Mouse (Mus musculus) CH12.LX (cell line): ENCODE measurements at regions not wholly inside any gene's neighbourhood (a gene's known extent, or its start where the extent isn't known, plus 50 kb on each side); places are given as distances from the start of the nearest gene placed in this dataset.

ENCODE experiments used
- DNase-seq: peaks from one replicate; pipeline ENCODE4 v3.0.0-alpha.2; 2013; ENCODE audit errors: extremely low read depth
- H3K27ac ChIP-seq: 2 replicates; pipeline ENCODE4 v1.5.1; 2012; ENCODE audit warnings: low read depth, mild to moderate bottlenecking, control low read depth, moderate library complexity; ENCODE audit not compliant: insufficient read depth
- H3K27me3 ChIP-seq: replicated peaks from 2 replicates; pipeline ENCODE3; 2012; ENCODE audit warnings: inconsistent platforms
- H3K36me3 ChIP-seq, 2 experiments: replicated peaks in 1 of 2; 2 replicates each; pipeline versions ENCODE3 to v1.6.1; 2012; ENCODE audit warnings: inconsistent platforms in 1 of 2, low read length in 1 of 2, mild to moderate bottlenecking in 1 of 2, mixed read lengths in 1 of 2, moderate library complexity in 1 of 2; ENCODE audit not compliant: control insufficient read depth in 1 of 2, insufficient read depth in 1 of 2
- H3K4me1 ChIP-seq, 2 experiments: 2 replicates each; pipeline ENCODE4 v1.6.1; 2012; ENCODE audit warnings: inconsistent platforms in 1 of 2, moderate library complexity in 1 of 2; ENCODE audit not compliant: insufficient read depth in 2 of 2, control insufficient read depth in 1 of 2
- H3K4me2 ChIP-seq: 2 replicates; pipeline ENCODE4 v1.6.1; 2012; ENCODE audit warnings: low read depth, mild to moderate bottlenecking, control low read depth; ENCODE audit not compliant: poor library complexity, insufficient read depth, severe bottlenecking
- H3K4me3 ChIP-seq, 3 experiments: fragments of 150-350 bp in 1 of 3; sonication (generic) in 1 of 3; replicated peaks in 1 of 3; 2 replicates each; pipeline versions ENCODE3 to v1.5.1; 2011 to 2012; ENCODE audit warnings: low read depth in 2 of 3, low read length in 2 of 3, mild to moderate bottlenecking in 2 of 3, moderate library complexity in 2 of 3, control low read depth in 1 of 3, improper control_type of control experiment in 1 of 3, inconsistent platforms in 1 of 3, mixed read lengths in 1 of 3; ENCODE audit not compliant: poor library complexity in 1 of 3
- H3K79me2 ChIP-seq: replicated peaks from 2 replicates; pipeline ENCODE4 v1.6.1; 2012; ENCODE audit warnings: mild to moderate bottlenecking, moderate library complexity; ENCODE audit not compliant: control insufficient read depth, poor library complexity, insufficient read depth, severe bottlenecking; ENCODE audit errors: extremely low read depth
- H3K9ac ChIP-seq: 2 replicates; pipeline ENCODE4 v1.6.1; 2012; ENCODE audit warnings: low read depth, mild to moderate bottlenecking, control low read depth, moderate library complexity; ENCODE audit not compliant: insufficient read depth
- H3K9me3 ChIP-seq: replicated peaks from 2 replicates; pipeline ENCODE3; 2012; ENCODE audit warnings: low read length, inconsistent platforms, mixed read lengths
- E2F4 ChIP-seq: IDR thresholded peaks from 2 replicates; pipeline ENCODE4 v1.6.1; 2011; ENCODE audit warnings: low read depth, low read length, improper control_type of control experiment; ENCODE audit not compliant: insufficient replicate concordance
- ELF1 ChIP-seq: IDR thresholded peaks from 2 replicates; pipeline ENCODE4 v1.6.1; 2014; ENCODE audit warnings: low read depth, mild to moderate bottlenecking, inconsistent platforms, low read length, improper control_type of control experiment
- ETS1 ChIP-seq: conservative IDR thresholded peaks from 2 replicates; pipeline ENCODE4 v1.6.1; 2012; ENCODE audit warnings: low read depth, mild to moderate bottlenecking, inconsistent platforms, low read length, improper control_type of control experiment, moderate library complexity
- GABPA ChIP-seq: IDR thresholded peaks from 2 replicates; pipeline ENCODE4 v1.6.1; 2012; ENCODE audit warnings: low read depth, low read length, improper control_type of control experiment, inconsistent platforms; ENCODE audit not compliant: insufficient replicate concordance
- HCFC1 ChIP-seq: IDR thresholded peaks from 2 replicates; pipeline ENCODE4 v1.6.1; 2012; ENCODE audit warnings: low read depth, mild to moderate bottlenecking, inconsistent platforms, low read length, improper control_type of control experiment
- KAT2A ChIP-seq: IDR thresholded peaks from 2 replicates; pipeline ENCODE4 v1.6.1; 2012; ENCODE audit warnings: low read length, improper control_type of control experiment, inconsistent platforms; ENCODE audit not compliant: insufficient replicate concordance
- MAFK ChIP-seq: IDR thresholded peaks from 2 replicates; pipeline ENCODE4 v1.6.1; 2011; ENCODE audit warnings: low read length, improper control_type of control experiment; ENCODE audit not compliant: insufficient replicate concordance
- MEF2A ChIP-seq: IDR thresholded peaks from 2 replicates; pipeline ENCODE4 v1.6.1; 2014; ENCODE audit warnings: low read depth, mild to moderate bottlenecking, inconsistent platforms, low read length, improper control_type of control experiment, borderline replicate concordance
- MYC ChIP-seq: IDR thresholded peaks from 2 replicates; pipeline ENCODE4 v1.6.1; 2011; ENCODE audit warnings: low read depth, mild to moderate bottlenecking, improper control_type of control experiment, low read length
- NRF1 ChIP-seq: IDR thresholded peaks from 2 replicates; pipeline ENCODE4 v1.6.1; 2014; ENCODE audit warnings: low read depth, mild to moderate bottlenecking, inconsistent platforms, low read length, improper control_type of control experiment, moderate library complexity
- PAX5 ChIP-seq: IDR thresholded peaks from 2 replicates; pipeline ENCODE4 v1.6.1; 2012; ENCODE audit warnings: low read length, inconsistent platforms, mixed read lengths
- RAD21 ChIP-seq: IDR thresholded peaks from 2 replicates; pipeline ENCODE4 v1.6.1; 2011; ENCODE audit warnings: low read depth, mild to moderate bottlenecking, low read length, improper control_type of control experiment, moderate library complexity
- RCOR1 ChIP-seq: conservative IDR thresholded peaks from 2 replicates; pipeline ENCODE4 v1.6.1; 2012; ENCODE audit warnings: low read depth, mild to moderate bottlenecking, inconsistent platforms, low read length, improper control_type of control experiment
- SMC3 ChIP-seq: IDR thresholded peaks from 2 replicates; pipeline ENCODE4 v1.6.1; 2011; ENCODE audit warnings: low read depth, low read length, improper control_type of control experiment
- TCF12 ChIP-seq: IDR thresholded peaks from 2 replicates; pipeline ENCODE4 v1.6.1; 2014; ENCODE audit warnings: low read depth, mild to moderate bottlenecking, inconsistent platforms, low read length, improper control_type of control experiment
- UBTF ChIP-seq: IDR thresholded peaks from 2 replicates; pipeline ENCODE4 v1.6.1; 2012; ENCODE audit warnings: low read depth, mild to moderate bottlenecking, inconsistent platforms, low read length, improper control_type of control experiment, moderate library complexity
- ZKSCAN1 ChIP-seq: IDR thresholded peaks from 2 replicates; pipeline ENCODE4 v1.6.1; 2012; ENCODE audit warnings: low read depth, inconsistent platforms, low read length, improper control_type of control experiment, borderline replicate concordance
- ZMIZ1 ChIP-seq: IDR thresholded peaks from 2 replicates; pipeline ENCODE4 v1.6.1; 2012; ENCODE audit warnings: low read depth, mild to moderate bottlenecking, inconsistent platforms, low read length, improper control_type of control experiment
- dilution Hi-C: fragments of 300-500 bp; cut with MboI; formaldehyde crosslinking; loops from 2 replicates; pipeline ENCODE4 v1.14.3; 2020; ENCODE audit warnings: low sequenced_read_pairs; ENCODE audit not compliant: extremely low pct_unique_long_range_greater_than_20kb, extremely low pct_ligation_motif_present
- in situ Hi-C: fragments of 300-500 bp; cut with MboI; formaldehyde crosslinking; loops from 3 replicates; pipeline ENCODE4 v1.14.3; 2019; ENCODE audit warnings: low sequenced_read_pairs, low pct_ligation_motif_present, low pct_unique_long_range_greater_than_20kb, mixed read lengths

GRCm38 (mm10) chr12:112376236-112376635, 113.0 kb upstream of the A530016L24Rik start:
- TF ChIP-seq NRF1 (no peak), SMC3 (no peak), ELF1 (no peak), MAFK (no peak), RCOR1 (no peak), KAT2A (no peak), GABPA (no peak), RAD21 (no peak), UBTF (no peak), E2F4 (no peak), TCF12 (no peak), ETS1 (no peak), HCFC1 (no peak), MYC (no peak)
- Histone ChIP-seq H3K27me3 (peaks cover 98% of the 10 kb centered on the region), H3K27ac (no peak overlapping the region), H3K9me3 (no peaks in the 10 kb centered on the region), H3K9ac (no peak overlapping the region), H3K4me2 (no peak overlapping the region), H3K79me2 (no peaks in the 10 kb centered on the region), H3K36me3 (no peaks in the 10 kb centered on the region), H3K4me1 (peaks cover 0 to 4% of the 10 kb centered on the region in 2 experiments; a peak in 1 of 4 replicates), H3K4me3 (no peak overlapping the region)
- in situ Hi-C loops (no loop called here), dilution Hi-C loops (no loop called here)
- no peak for DNase-seq

GRCm38 (mm10) chr12:112376701-112377100, 112.5 kb upstream of the A530016L24Rik start:
- Histone ChIP-seq H3K4me2 (no peak overlapping the region), H3K9me3 (no peaks in the 10 kb centered on the region), H3K27ac (no peak overlapping the region), H3K79me2 (no peaks in the 10 kb centered on the region), H3K9ac (no peak overlapping the region), H3K36me3 (no peaks in the 10 kb centered on the region), H3K27me3 (peaks cover 98% of the 10 kb centered on the region), H3K4me1 (peaks cover 0 to 4% of the 10 kb centered on the region in 2 experiments; a peak in 1 of 4 replicates), H3K4me3 (no peak overlapping the region)
- no peak for DNase-seq
- in situ Hi-C loops, result no loop called here
- no peak for TF ChIP-seq RAD21
- TF ChIP-seq ZMIZ1, result no peak
- TF ChIP-seq MEF2A, result no peak
- no peak for TF ChIP-seq PAX5
- TF ChIP-seq ZKSCAN1, result no peak
- dilution Hi-C loops, result no loop called here
